Mouse (Mus musculus) macrophage (primary cell): ENCODE data around the gene Usp48. TPM values are rescaled to one million over a fixed set of nuclear protein-coding genes. Genes with fewer than 3 reads are reported as not detected.

Experiments used
- H3K27ac ChIP-seq: fragments of 350-480 bp; formaldehyde crosslinking; 2 replicates; pipeline ENCODE4 v1.9.0; 2021
- H3K36me3 ChIP-seq: fragments of 350-480 bp; formaldehyde crosslinking; 2 replicates; pipeline ENCODE4 v1.9.0; 2021; ENCODE audit errors: inconsistent target
- H3K4me3 ChIP-seq: fragments of 350-480 bp; formaldehyde crosslinking; 2 replicates; pipeline ENCODE4 v1.9.0; 2021; ENCODE audit errors: inconsistent target
- H3K79me2 ChIP-seq: fragments of 350-480 bp; formaldehyde crosslinking; 2 replicates; pipeline ENCODE4 v1.9.0; 2021; ENCODE audit errors: inconsistent target
- WGBS: methylation state at CpG from one replicate; pipeline ENCODE4 v1.1.7; 2026; ENCODE audit warnings: inconsistent platforms; ENCODE audit not compliant: missing documents; 5-methylcytosine and 5-hydroxymethylcytosine counted together
- polyA plus RNA-seq: library from polyadenylated mRNA; stranded (reverse); fragments of 250-400 nt; gene quantifications from 3 replicates; pipeline ENCODE4 v1.2.4, GENCODE M21; 2018; ENCODE audit warnings: inconsistent platforms

Gene Usp48
- polyA plus RNA-seq, 1 experiment from 2014 or later = 61.8 TPM

DNA sequence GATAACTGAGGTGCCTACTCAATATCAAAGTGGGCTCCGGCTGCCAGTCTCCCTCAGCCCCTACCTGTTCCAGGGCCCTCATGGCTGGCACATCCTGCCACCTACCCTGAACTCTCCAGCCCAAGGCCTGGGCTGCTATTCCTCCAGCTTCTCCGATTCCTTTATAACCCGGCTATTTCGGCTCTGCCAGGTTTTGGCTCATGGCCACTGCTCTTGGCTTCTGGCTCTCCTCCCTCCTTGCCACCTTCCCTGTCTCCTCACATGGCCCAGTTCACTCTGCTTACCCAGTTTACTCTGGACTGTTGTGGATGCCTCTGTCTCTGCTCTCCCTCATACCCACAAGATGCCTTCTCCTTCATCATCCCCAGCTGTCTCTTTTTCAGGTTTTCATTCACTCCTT lies 2.6 kb upstream of the Usp48 start:
- WGBS = 94% methylated on average over 4 of the region's 4 CpGs
- Histone ChIP-seq H3K79me2 (peaks cover 17% of the 10 kb centered on the region), H3K36me3 (no peaks in the 10 kb centered on the region), H3K27ac (no peak overlapping the region), H3K4me3 (no peak overlapping the region)

GRCm38 (mm10) chr4:137594496-137595270 lies 1.1 kb downstream of the Usp48 start:
- Histone ChIP-seq H3K27ac (peak overlapping the region; percentile 59), H3K79me2 (peaks cover 54% of the 10 kb centered on the region), H3K4me3 (peak overlapping the region; percentile 84), H3K36me3 (no peaks in the 10 kb centered on the region)
- WGBS = 2% methylated on average over 40 of the region's 40 CpGs

DNA sequence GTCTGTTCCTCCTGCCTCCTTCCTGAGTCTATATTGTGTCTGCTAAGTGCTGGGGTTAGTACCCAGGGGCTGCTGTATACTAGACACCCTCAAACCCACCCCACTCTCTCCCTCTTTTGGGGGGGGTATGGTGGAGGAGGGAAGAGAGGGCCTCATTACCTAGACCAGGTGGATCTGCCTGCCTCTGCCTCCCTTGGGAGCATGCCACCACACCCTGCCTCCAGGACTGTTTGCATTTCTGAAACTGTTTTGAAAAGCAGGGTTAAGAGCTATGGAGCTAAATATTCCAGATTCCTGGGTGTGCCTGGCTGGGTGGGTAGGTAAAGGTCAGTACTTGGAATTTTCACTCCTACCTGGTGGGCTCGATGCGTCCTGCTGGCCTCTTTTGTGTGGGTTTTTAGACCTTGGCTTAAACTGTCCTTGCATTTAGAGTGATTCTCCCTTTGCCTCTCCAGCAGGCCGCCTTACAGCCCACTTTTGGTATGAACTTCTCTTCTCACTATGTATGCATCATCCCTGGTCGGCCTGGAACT lies 3.6 kb downstream of the Usp48 start:
- 100% methylated on average over 4 of the region's 4 CpGs for WGBS
- H3K4me3 ChIP-seq = no peak overlapping the region
- no peaks in the 10 kb centered on the region for H3K36me3 ChIP-seq
- no peak overlapping the region for H3K27ac ChIP-seq
- H3K79me2 ChIP-seq = peaks cover 79% of the 10 kb centered on the region

- no peaks in the 10 kb centered on the region for H3K36me3 ChIP-seq
- H3K4me3 ChIP-seq = no peak overlapping the region
- 95% methylated on average over 5 of the region's 5 CpGs for WGBS
- no peak overlapping the region for H3K27ac ChIP-seq
- peaks cover 93% of the 10 kb centered on the region for H3K79me2 ChIP-seq
These were observed 5.0 kb downstream of the Usp48 start for GRCm38 (mm10) chr4:137598577-137598976.

- no peak overlapping the region for H3K4me3 ChIP-seq
- H3K79me2 ChIP-seq = peaks cover 99% of the 10 kb centered on the region
- peaks cover 31% of the 10 kb centered on the region; the same call in 1 of the 2 replicates for H3K36me3 ChIP-seq
- WGBS = 56% methylated on average over 11 of the region's 11 CpGs
- no peak overlapping the region for H3K27ac ChIP-seq
These were observed 10.1 kb downstream of the Usp48 start for GRCm38 (mm10) chr4:137603449-137604171.

- Histone ChIP-seq H3K79me2 (peaks cover 64% of the 10 kb centered on the region), H3K4me3 (no peak overlapping the region), H3K36me3 (peaks cover 42% of the 10 kb centered on the region; the same call in 1 of the 2 replicates), H3K27ac (no peak overlapping the region)
- WGBS = 100% methylated on average over 1 of the region's 2 CpGs
These were observed 13.5 kb downstream of the Usp48 start for GRCm38 (mm10) chr4:137607023-137607422.

DNA sequence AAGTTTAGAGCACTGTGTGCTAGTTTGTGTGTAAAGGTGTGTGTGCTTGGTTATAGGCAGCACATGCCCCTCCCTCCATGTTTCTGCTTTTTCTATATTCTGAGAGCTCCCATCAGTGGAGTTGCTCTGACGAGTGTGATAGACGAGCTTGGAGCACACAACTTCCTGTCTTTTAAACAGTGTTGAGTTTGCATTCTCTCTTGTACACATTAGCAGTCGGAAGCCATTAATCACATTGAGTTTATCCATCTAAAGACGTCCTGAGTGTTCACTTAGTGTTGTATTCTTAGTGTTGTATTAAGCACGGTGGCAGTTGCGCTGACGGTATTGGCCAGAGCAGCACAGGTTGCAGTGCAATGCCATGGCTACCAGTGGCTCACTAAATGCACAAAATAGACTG lies 15.7 kb downstream of the Usp48 start:
- H3K79me2 ChIP-seq = peaks cover 42% of the 10 kb centered on the region
- peak overlapping the region; percentile 68 for H3K27ac ChIP-seq
- H3K4me3 ChIP-seq = no peak overlapping the region
- H3K36me3 ChIP-seq = peaks cover 62% of the 10 kb centered on the region; the same call in 1 of the 2 replicates
- WGBS = 28% methylated on average over 7 of the region's 7 CpGs

DNA sequence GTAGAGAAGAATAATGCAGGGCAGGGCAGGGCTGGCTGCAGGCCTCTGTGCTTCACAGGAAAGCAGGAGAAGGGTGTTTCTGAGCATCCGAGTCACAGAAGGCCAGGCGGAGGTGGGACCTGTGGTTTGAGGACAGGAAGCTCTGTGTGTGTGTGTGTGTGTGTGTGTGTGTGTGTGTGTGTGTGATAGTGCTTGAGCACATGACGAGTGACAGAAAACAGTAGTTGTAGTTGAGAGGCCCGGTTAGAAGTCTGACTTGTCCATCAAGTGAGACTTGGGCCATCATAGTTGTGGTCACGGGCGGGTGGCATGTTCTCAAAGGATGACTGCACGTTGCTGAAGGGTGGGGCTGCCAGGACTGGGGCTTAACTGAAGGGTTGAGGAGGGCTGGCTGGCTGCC lies 16.1 kb downstream of the Usp48 start:
- Histone ChIP-seq H3K27ac (peak overlapping the region; percentile 68), H3K4me3 (no peak overlapping the region), H3K79me2 (peaks cover 38% of the 10 kb centered on the region), H3K36me3 (peaks cover 67% of the 10 kb centered on the region; the same call in 1 of the 2 replicates)
- WGBS = 18% methylated on average over 5 of the region's 7 CpGs

- Histone ChIP-seq H3K4me3 (no peak overlapping the region), H3K79me2 (peaks cover 32% of the 10 kb centered on the region), H3K36me3 (peaks cover 65% of the 10 kb centered on the region), H3K27ac (peak overlapping the region; percentile 68)
- WGBS = 37% methylated on average over 15 of the region's 15 CpGs
These were observed 16.7 kb downstream of the Usp48 start for GRCm38 (mm10) chr4:137610256-137610655.

DNA sequence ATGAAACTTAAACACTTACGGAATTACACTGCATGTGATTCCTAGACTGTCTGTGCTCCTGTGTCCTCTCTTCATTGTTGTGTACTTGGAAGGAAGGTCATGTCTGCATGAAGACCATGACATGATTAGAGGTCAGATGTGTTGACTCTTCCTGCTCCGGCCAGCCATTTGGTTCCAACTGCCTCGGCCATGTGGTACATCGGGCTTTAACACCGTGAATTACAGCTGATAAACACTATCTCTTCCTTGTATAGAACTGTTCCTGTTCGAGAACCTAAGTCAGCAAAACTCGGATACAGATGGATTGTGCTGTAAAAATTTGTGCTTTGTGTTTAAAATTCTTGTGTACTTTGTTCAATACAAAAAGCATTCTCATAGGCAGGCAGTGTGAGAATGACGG lies 29.3 kb downstream of the Usp48 start:
- peaks cover 80% of the 10 kb centered on the region for H3K36me3 ChIP-seq
- H3K4me3 ChIP-seq = no peak overlapping the region
- H3K27ac ChIP-seq = no peak overlapping the region
- no peaks in the 10 kb centered on the region for H3K79me2 ChIP-seq
- 96% methylated on average over 8 of the region's 8 CpGs for WGBS

DNA sequence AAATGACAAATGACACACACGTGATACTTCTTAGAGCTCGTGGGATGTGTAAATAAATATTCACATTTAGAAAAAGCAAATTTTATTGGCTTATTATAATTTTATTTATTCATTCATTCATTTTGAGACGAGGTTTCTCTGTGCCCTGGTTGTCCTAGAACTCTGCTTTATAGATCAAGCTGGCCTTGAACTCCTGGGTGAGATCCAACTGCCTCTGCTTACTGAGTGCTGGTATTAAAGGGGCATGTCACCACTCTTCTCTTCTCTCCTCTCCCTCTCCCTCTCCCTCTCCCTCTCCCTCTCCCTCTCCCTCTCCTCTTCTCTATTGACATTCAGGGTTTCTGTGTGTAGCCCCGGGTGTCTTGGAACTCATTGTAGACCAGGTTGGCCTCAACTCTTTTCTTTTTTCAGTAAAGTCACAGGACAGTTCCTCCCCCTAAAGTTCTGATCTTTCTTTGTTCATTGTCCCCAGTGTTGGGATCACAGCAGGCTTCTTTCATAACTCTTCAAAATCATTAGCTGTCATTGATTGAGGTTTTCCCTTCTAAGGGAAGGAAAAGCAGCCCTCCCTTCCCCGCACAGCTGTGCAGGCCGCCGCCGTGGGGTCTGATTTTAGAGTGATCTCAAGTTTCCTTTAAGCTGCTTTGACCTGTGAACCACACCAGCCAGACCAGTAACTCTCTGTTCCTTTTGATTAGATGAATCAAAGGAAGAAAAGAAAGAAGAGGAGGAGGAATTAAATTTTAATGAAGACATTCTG lies 34.1 kb downstream of the Usp48 start:
- H3K36me3 ChIP-seq = peaks cover 62% of the 10 kb centered on the region
- H3K27ac ChIP-seq = no peak overlapping the region
- no peak overlapping the region for H3K4me3 ChIP-seq
- WGBS = 91% methylated on average over 7 of the region's 8 CpGs
- no peaks in the 10 kb centered on the region for H3K79me2 ChIP-seq

DNA sequence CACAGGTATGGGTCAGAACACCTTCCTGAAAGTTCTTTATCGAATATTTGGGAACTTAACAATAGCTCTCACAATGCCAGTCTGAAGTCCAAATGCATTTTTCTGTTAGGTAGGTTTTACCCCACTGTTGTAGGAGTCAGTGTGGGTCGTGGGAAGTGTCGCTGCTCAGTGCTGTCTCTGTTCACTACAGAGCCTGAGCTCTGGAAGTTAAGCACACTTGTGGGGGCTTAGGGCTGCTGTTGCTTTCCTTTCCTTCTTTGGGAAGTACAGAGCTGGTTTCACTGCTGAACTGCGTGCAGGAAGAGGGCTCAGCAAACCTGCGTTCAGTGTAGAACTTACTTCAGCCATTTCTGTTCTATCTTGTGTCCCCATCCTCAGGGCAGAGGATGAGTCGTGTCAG lies 34.8 kb downstream of the Usp48 start:
- no peak overlapping the region for H3K4me3 ChIP-seq
- 83% methylated on average over 6 of the region's 6 CpGs for WGBS
- H3K79me2 ChIP-seq = no peaks in the 10 kb centered on the region
- no peak overlapping the region for H3K27ac ChIP-seq
- peaks cover 62% of the 10 kb centered on the region for H3K36me3 ChIP-seq

GRCm38 (mm10) chr4:137629354-137629753 lies 35.8 kb downstream of the Usp48 start:
- Histone ChIP-seq H3K79me2 (no peaks in the 10 kb centered on the region), H3K4me3 (no peak overlapping the region), H3K27ac (peak overlapping the region; percentile 15; the same call in 1 of the 2 replicates), H3K36me3 (peaks cover 62% of the 10 kb centered on the region)
- 77% methylated on average over 7 of the region's 7 CpGs for WGBS

GRCm38 (mm10) chr4:137630153-137630552 lies 36.6 kb downstream of the Usp48 start:
- 87% methylated on average over 2 of the region's 2 CpGs for WGBS
- no peak overlapping the region for H3K4me3 ChIP-seq
- H3K79me2 ChIP-seq = no peaks in the 10 kb centered on the region
- peaks cover 62% of the 10 kb centered on the region for H3K36me3 ChIP-seq
- H3K27ac ChIP-seq = no peak overlapping the region
